Mouse (Mus musculus): ENCODE measurements around the gene 1700015F17Rik. TPM values are rescaled to one million over a fixed set of nuclear protein-coding genes. Genes with fewer than 3 reads are reported as not detected.
A peak's percentile ranks its signal among the peaks of the same experiment; 100 is the strongest.

1700015F17Rik gene
- polyA plus RNA-seq, 1 experiment from 2014 or later = not detected

- Histone ChIP-seq H3K4me2 (no peak overlapping the region), H3K9me3 (no peaks in the 10 kb centered on the region), H3K4me1 (no peaks in the 10 kb centered on the region), H3K4me3 (replicated peaks) (no peak overlapping the region), H3K27me3 (replicated peaks) (no peaks in the 10 kb centered on the region), H3K27ac (no peak overlapping the region), H3K36me3 (no peaks in the 10 kb centered on the region), H3K9ac (no peak overlapping the region)
- 50% methylated on average over 3 of the region's 3 CpGs for WGBS
- no peak for ATAC-seq (ENCODE audit: insufficient read depth, low FRiP score, low read depth)
These were observed 17.4 kb upstream of the 1700015F17Rik start for GRCm38 (mm10) chr5:5496393-5496792.

DNA sequence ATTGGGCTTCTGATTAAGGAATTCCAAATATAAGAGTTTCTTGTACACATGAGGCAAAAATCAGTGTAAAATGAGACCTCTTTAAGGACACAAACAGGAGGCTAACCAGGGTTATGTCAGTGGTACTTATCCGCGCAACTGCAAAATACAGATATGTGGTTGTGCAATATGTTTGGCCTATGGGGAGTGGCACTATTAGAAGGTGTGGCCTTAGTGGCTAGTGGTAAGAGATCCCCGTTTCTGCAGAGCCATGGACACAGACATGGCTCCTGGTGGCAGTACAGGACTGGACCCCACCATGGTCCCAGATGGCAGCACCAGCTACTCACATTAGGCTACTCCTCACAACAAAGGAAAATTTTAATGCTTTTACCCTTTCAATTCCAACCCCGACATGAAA lies 16.1 kb upstream of the 1700015F17Rik start:
- no peaks in the 10 kb centered on the region for H3K9me3 ChIP-seq
- ATAC-seq (ENCODE audit: insufficient read depth, low FRiP score, low read depth) = 0 out of 2 replicates have a peak, but pooled peaks have one; percentile 56
- H3K4me2 ChIP-seq = no peak overlapping the region
- 74% methylated on average over 4 of the region's 4 CpGs for WGBS
- H3K36me3 ChIP-seq = no peaks in the 10 kb centered on the region
- no peaks in the 10 kb centered on the region for H3K4me1 ChIP-seq
- no peaks in the 10 kb centered on the region for H3K27me3 ChIP-seq (replicated peaks)
- no peak overlapping the region for H3K4me3 ChIP-seq (replicated peaks)
- H3K9ac ChIP-seq = no peak overlapping the region
- H3K27ac ChIP-seq = no peak overlapping the region

GRCm38 (mm10) chr5:5494269-5495005 lies 15.5 kb upstream of the 1700015F17Rik start:
- Histone ChIP-seq H3K9ac (no peak overlapping the region), H3K9me3 (no peaks in the 10 kb centered on the region), H3K27me3 (replicated peaks) (no peaks in the 10 kb centered on the region), H3K4me2 (0 out of 2 replicates have a peak overlapping the region, but pooled peaks have one; percentile 23), H3K4me1 (no peaks in the 10 kb centered on the region), H3K4me3 (replicated peaks) (no peak overlapping the region), H3K36me3 (no peaks in the 10 kb centered on the region), H3K27ac (no peak overlapping the region)
- whole genome bisulfite sequencing = 39% methylated on average over 16 of the region's 16 CpGs
- ATAC-seq (ENCODE audit: insufficient read depth, low FRiP score, low read depth) = 0 out of 2 replicates have a peak, but pooled peaks have one; percentile 47

- Histone ChIP-seq H3K9ac (no peak overlapping the region), H3K9me3 (no peaks in the 10 kb centered on the region), H3K27ac (no peak overlapping the region), H3K27me3 (replicated peaks) (no peaks in the 10 kb centered on the region), H3K4me2 (no peak overlapping the region), H3K4me3 (replicated peaks) (no peak overlapping the region), H3K36me3 (no peaks in the 10 kb centered on the region), H3K4me1 (no peaks in the 10 kb centered on the region)
- ATAC-seq (ENCODE audit: insufficient read depth, low FRiP score, low read depth) = no peak
- WGBS = 92% methylated on average over 4 of the region's 4 CpGs
These were observed 13.2 kb upstream of the 1700015F17Rik start for GRCm38 (mm10) chr5:5492163-5492562.

DNA sequence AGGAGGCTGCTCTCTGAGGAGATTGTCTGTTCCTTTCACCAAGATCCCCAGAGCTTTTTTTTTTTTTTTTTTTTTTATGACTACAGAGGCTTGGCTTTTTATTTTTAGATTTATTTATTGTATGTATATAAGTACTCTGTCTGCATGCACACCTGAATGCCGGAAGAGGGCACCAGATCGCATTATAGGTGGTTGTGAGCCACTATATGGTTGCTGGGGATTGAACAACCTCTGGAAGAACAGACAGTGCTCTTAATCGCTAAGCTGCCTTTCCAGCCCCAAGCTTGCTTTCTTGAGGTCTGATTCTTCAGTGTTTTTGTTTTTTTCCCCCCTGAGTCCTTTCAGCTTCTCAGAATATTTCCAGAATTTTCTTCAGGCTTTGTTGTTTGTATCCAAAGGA lies 7.1 kb upstream of the 1700015F17Rik start:
- Histone ChIP-seq H3K4me1 (no peaks in the 10 kb centered on the region), H3K36me3 (no peaks in the 10 kb centered on the region), H3K9ac (no peak overlapping the region), H3K27me3 (replicated peaks) (no peaks in the 10 kb centered on the region), H3K27ac (no peak overlapping the region), H3K9me3 (no peaks in the 10 kb centered on the region), H3K4me2 (no peak overlapping the region), H3K4me3 (replicated peaks) (no peak overlapping the region)
- ATAC-seq (ENCODE audit: insufficient read depth, low FRiP score, low read depth) = no peak
- WGBS = 58% methylated on average over 3 of the region's 3 CpGs

- Histone ChIP-seq H3K4me3 (replicated peaks) (no peak overlapping the region), H3K4me2 (no peak overlapping the region), H3K36me3 (no peaks in the 10 kb centered on the region), H3K27me3 (replicated peaks) (no peaks in the 10 kb centered on the region), H3K9me3 (no peaks in the 10 kb centered on the region), H3K4me1 (no peaks in the 10 kb centered on the region), H3K9ac (no peak overlapping the region), H3K27ac (no peak overlapping the region)
- no peak for ATAC-seq (ENCODE audit: insufficient read depth, low FRiP score, low read depth)
- 51% methylated on average over 9 of the region's 9 CpGs for WGBS
These were observed 4.4 kb upstream of the 1700015F17Rik start for GRCm38 (mm10) chr5:5483254-5483858.

DNA sequence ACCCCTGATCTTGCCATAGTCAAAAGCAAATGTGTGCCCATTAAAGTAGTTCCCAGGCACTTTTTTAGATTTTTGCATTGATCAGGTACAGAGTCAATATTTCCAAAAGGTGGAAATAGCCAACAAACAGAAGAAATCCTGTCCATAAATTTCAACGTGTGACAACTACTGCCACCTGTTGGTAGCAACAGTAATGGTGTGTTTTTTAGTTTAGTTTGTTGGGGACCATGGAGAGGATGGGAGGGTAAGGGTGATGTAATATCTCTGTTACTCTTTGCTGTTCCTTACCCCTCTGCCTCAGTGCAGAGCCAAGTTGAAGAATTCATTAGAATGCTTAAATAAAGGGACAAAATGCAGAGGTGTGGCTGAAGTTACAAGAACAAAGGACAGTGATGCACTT lies 2.7 kb upstream of the 1700015F17Rik start:
- ATAC-seq (ENCODE audit: insufficient read depth, low FRiP score, low read depth) = no peak
- 4% methylated on average over 1 of the region's 1 CpGs for WGBS

GRCm38 (mm10) chr5:5476133-5476532 lies 2.8 kb downstream of the 1700015F17Rik start:
- WGBS = 73% methylated on average over 4 of the region's 4 CpGs
- Histone ChIP-seq H3K4me1 (no peaks in the 10 kb centered on the region), H3K4me2 (no peak overlapping the region), H3K9me3 (no peaks in the 10 kb centered on the region), H3K27ac (no peak overlapping the region), H3K27me3 (replicated peaks) (no peaks in the 10 kb centered on the region), H3K9ac (no peak overlapping the region), H3K4me3 (replicated peaks) (no peak overlapping the region), H3K36me3 (no peaks in the 10 kb centered on the region)
- ATAC-seq (ENCODE audit: insufficient read depth, low FRiP score, low read depth) = no peak

More for the DNA sequence above, 2.7 kb upstream of the 1700015F17Rik start:
- H3K36me3 ChIP-seq = no peaks in the 10 kb centered on the region
- H3K27ac ChIP-seq = no peak overlapping the region
- H3K4me2 ChIP-seq = no peak overlapping the region
- no peak overlapping the region for H3K9ac ChIP-seq
- no peak overlapping the region for H3K4me3 ChIP-seq (replicated peaks)
- H3K27me3 ChIP-seq (replicated peaks) = no peaks in the 10 kb centered on the region
- H3K9me3 ChIP-seq = no peaks in the 10 kb centered on the region
- H3K4me1 ChIP-seq = no peaks in the 10 kb centered on the region

- H3K4me2 ChIP-seq = no peak overlapping the region
These were observed 13.7 kb downstream of the 1700015F17Rik start for GRCm38 (mm10) chr5:5465256-5465655.

GRCm38 (mm10) chr5:5431746-5432438 lies 47.1 kb downstream of the 1700015F17Rik start:
- no peak overlapping the region for H3K4me3 ChIP-seq (replicated peaks)
- no peaks in the 10 kb centered on the region for H3K9me3 ChIP-seq
- no peaks in the 10 kb centered on the region for H3K4me1 ChIP-seq
- no peaks in the 10 kb centered on the region for H3K27me3 ChIP-seq (replicated peaks)
- ATAC-seq (ENCODE audit: insufficient read depth, low FRiP score, low read depth) = no peak
- H3K9ac ChIP-seq = no peak overlapping the region
- WGBS = 58% methylated on average over 5 of the region's 5 CpGs
- no peak overlapping the region for H3K27ac ChIP-seq
- H3K4me2 ChIP-seq = no peak overlapping the region
- no peaks in the 10 kb centered on the region for H3K36me3 ChIP-seq

More at GRCm38 (mm10) chr5:5465256-5465655, 13.7 kb downstream of the 1700015F17Rik start:
- Histone ChIP-seq H3K27me3 (replicated peaks) (no peaks in the 10 kb centered on the region), H3K27ac (no peak overlapping the region), H3K36me3 (no peaks in the 10 kb centered on the region), H3K4me3 (replicated peaks) (no peak overlapping the region), H3K4me1 (no peaks in the 10 kb centered on the region), H3K9ac (no peak overlapping the region), H3K9me3 (no peaks in the 10 kb centered on the region)
- no peak for ATAC-seq (ENCODE audit: insufficient read depth, low FRiP score, low read depth)
- 70% methylated on average over 1 of the region's 1 CpGs for WGBS

- Histone ChIP-seq H3K4me2 (no peak overlapping the region), H3K27me3 (replicated peaks) (no peaks in the 10 kb centered on the region), H3K4me3 (replicated peaks) (no peak overlapping the region), H3K9ac (no peak overlapping the region), H3K9me3 (no peaks in the 10 kb centered on the region), H3K4me1 (0 out of 2 replicates have a peak, but pooled peaks cover 3% of the 10 kb centered on the region), H3K36me3 (no peaks in the 10 kb centered on the region), H3K27ac (peak overlapping the region; percentile 70)
- ATAC-seq (ENCODE audit: insufficient read depth, low FRiP score, low read depth) = no peak
- 46% methylated on average over 6 of the region's 6 CpGs for WGBS
These were observed 55.2 kb downstream of the 1700015F17Rik start for GRCm38 (mm10) chr5:5423723-5424171.

GRCm38 (mm10) chr5:5423081-5423480 lies 55.9 kb downstream of the 1700015F17Rik start:
- no peaks in the 10 kb centered on the region for H3K9me3 ChIP-seq
- H3K4me2 ChIP-seq = no peak overlapping the region
- H3K27me3 ChIP-seq (replicated peaks) = no peaks in the 10 kb centered on the region
- no peaks in the 10 kb centered on the region for H3K36me3 ChIP-seq
- WGBS = 79% methylated on average over 4 of the region's 4 CpGs
- 0 out of 2 replicates have a peak, but pooled peaks cover 3% of the 10 kb centered on the region for H3K4me1 ChIP-seq
- no peak for ATAC-seq (ENCODE audit: insufficient read depth, low FRiP score, low read depth)
- no peak overlapping the region for H3K9ac ChIP-seq
- peak overlapping the region; percentile 16; the same call in 1 of the 2 replicates for H3K27ac ChIP-seq
- no peak overlapping the region for H3K4me3 ChIP-seq (replicated peaks)

All from stomach, embryonic 15.5 days (tissue).